Mouse (Mus musculus) B cell, adult 67 days (primary cell): ENCODE results near the gene Mageh1. TPM values are rescaled to one million over a fixed set of nuclear protein-coding genes. Genes with fewer than 3 reads are reported as not detected.

Source experiments
- total RNA-seq, 2 experiments: library from RNA; stranded (reverse); gene quantifications; 4 replicates each; pipeline ENCODE4 v1.2.4; 2023

Mageh1 gene
- under 1 TPM in 1 of 2 experiments, not detected in 1; 0.38 TPM for total RNA-seq

DNA sequence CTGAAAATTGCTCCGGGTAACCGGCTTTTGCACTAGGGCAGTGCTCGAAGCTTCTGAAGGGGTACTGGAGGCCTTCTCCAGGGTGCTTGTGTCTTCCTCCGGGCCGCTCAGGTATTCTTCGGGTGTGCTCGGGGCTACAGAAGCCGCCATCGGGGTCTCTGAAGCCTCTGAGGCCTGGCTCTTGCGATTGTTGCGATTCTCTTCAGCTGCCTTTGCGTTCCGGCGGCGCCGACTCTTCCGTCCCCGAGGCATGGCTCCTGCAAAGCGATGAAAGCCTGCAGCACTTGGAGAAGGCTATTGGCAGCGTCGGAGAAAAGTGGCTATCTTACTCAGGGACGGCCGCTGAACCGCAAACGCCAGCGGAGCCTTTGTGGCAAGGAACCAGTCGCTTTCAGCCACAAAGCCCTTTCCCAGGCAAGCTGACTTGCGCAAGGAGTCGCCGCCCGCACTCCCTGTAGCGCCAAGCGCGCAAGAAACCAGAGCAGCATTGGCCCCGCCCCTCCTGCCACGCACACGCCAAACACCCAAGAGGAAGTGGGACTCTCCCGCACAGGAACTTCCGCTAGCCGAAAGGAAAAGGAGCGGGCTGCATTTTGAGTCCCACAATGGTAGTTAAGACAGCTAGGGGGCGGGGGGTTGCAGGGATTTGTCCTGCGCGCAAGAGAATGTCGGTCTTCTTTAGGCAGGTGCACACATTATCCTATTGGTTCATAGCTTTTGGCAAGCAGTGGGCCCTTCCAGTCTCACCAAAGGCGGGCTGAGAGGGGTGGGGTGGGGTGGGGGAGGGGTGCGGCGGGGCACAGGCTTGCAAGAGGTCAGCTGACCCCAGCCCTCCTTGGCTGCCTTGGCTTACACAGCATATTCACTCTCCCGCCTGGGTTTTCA is at the start of gene Mageh1:
Mageh1 (minus strand) TSS at position 489 of the 885 bp plus-strand sequence.

DNA sequence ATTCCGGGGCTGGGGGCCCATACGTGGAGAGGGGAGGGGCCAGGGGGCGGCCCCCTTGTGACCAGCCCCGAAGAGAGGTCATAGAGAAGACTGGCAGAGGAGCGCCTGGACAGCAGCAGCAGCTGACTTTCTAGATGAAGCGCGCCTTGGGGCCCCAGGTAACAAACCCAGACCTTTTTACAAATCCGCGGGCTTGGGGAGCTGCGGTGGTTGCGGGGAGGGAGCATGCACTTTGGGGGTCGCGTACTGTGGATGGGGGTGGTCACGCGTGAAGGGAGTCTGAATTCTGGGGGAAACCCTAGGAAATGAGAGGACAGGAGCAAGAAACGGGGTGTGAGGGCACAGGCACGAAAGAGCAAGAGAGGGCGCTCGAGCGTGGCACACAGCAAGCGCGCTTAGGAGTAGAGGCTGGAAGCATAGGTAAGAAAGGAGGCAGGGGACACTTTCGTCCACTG is 31.0 kb downstream of the Mageh1 start, which contains the start of gene Usp51:
Usp51 (plus strand) TSS at position 83 of the 455 bp plus-strand sequence.

Other genes starting within 250 kb of the Mageh1 start
- gene Usp51, start 31.1 kb downstream of the Mageh1 start, total RNA-seq: under 1 TPM in 1 of 2 experiments, not detected in 1; 0.49 TPM
- not detected for gene Foxr2, start 81.2 kb upstream of the Mageh1 start, total RNA-seq
- gene Rragb, start 102.4 kb upstream of the Mageh1 start, total RNA-seq: 10 to 100 TPM; 10.9 to 13.8 TPM
- gene Klf8, start 199.9 kb upstream of the Mageh1 start, total RNA-seq: 1 to 10 TPM; 3.2 to 6.9 TPM